Mouse (Mus musculus) MEL (cell line): ENCODE results near the gene Inhbe. TPM values are rescaled to one million over a fixed set of nuclear protein-coding genes. Genes with fewer than 3 reads are reported as not detected.

Experiments used
- DNase-seq: peaks from one replicate; pipeline ENCODE4 v3.0.0; 2011; ENCODE audit warnings: low read depth, low spot score
- H3K27ac ChIP-seq: 2 replicates; pipeline ENCODE4 v1.5.1; 2012; ENCODE audit warnings: low read depth, mild to moderate bottlenecking, control low read depth, low read length, moderate library complexity; ENCODE audit not compliant: control insufficient read depth
- H3K27me3 ChIP-seq, 2 experiments: fragments of 150-350 bp in 1 of 2; sonication (generic) in 1 of 2; 2 replicates each; pipeline ENCODE4 v1.6.1; 2012; ENCODE audit warnings: low read length in 2 of 2, mild to moderate bottlenecking in 2 of 2, improper control_type of control experiment in 1 of 2, moderate library complexity in 1 of 2; ENCODE audit not compliant: insufficient read depth in 2 of 2, control insufficient read depth in 1 of 2
- H3K36me3 ChIP-seq, 2 experiments: 2 replicates each; pipeline ENCODE4 v1.6.1; 2012 to 2014; ENCODE audit warnings: low read length in 2 of 2, improper control_type of control experiment in 1 of 2, inconsistent platforms in 1 of 2, mild to moderate bottlenecking in 1 of 2; ENCODE audit not compliant: insufficient read depth in 2 of 2, control insufficient read depth in 1 of 2
- H3K4me1 ChIP-seq, 2 experiments: fragments of 150-350 bp in 1 of 2; sonication (generic) in 1 of 2; 2 replicates each; pipeline ENCODE4 v1.6.1; 2012; ENCODE audit warnings: low read length in 2 of 2, improper control_type of control experiment in 1 of 2, mild to moderate bottlenecking in 1 of 2; ENCODE audit not compliant: insufficient read depth in 2 of 2, control insufficient read depth in 1 of 2
- H3K4me3 ChIP-seq, 2 experiments: fragments of 150-350 bp in 1 of 2; sonication (generic) in 1 of 2; 2 replicates each; pipeline ENCODE4 v1.5.1; 2012; ENCODE audit warnings: low read depth in 2 of 2, low read length in 2 of 2, mild to moderate bottlenecking in 2 of 2, moderate library complexity in 2 of 2, control low read depth in 1 of 2, improper control_type of control experiment in 1 of 2; ENCODE audit not compliant: control insufficient read depth in 1 of 2, insufficient read depth in 1 of 2
- H3K79me2 ChIP-seq: 2 replicates; pipeline ENCODE4 v1.6.1; 2012; ENCODE audit warnings: mild to moderate bottlenecking, low read length, moderate library complexity; ENCODE audit not compliant: control insufficient read depth, poor library complexity, insufficient read depth
- H3K9ac ChIP-seq: 2 replicates; pipeline ENCODE4 v1.6.1; 2012; ENCODE audit warnings: low read depth, mild to moderate bottlenecking, control low read depth, low read length, moderate library complexity; ENCODE audit not compliant: control insufficient read depth, poor library complexity, severe bottlenecking
- H3K9me3 ChIP-seq: fragments of 150-350 bp; sonication (generic); replicated peaks from 2 replicates; pipeline ENCODE4 v1.6.1; 2012; ENCODE audit warnings: mild to moderate bottlenecking, low read length, improper control_type of control experiment, moderate library complexity; ENCODE audit not compliant: insufficient read depth
- BHLHE40 ChIP-seq: IDR thresholded peaks from 2 replicates; pipeline ENCODE4 v1.6.1; 2012; ENCODE audit warnings: low read depth, mild to moderate bottlenecking, inconsistent platforms, low read length, improper control_type of control experiment, borderline replicate concordance
- CHD1 ChIP-seq: IDR thresholded peaks from 2 replicates; pipeline ENCODE4 v1.6.1; 2012; ENCODE audit warnings: low read depth, mild to moderate bottlenecking, inconsistent platforms, low read length, improper control_type of control experiment
- CHD2 ChIP-seq: IDR thresholded peaks from 2 replicates; pipeline ENCODE4 v1.6.1; 2011; ENCODE audit warnings: low read length, improper control_type of control experiment
- E2F4 ChIP-seq: IDR thresholded peaks from 2 replicates; pipeline ENCODE4 v1.6.1; 2011; ENCODE audit warnings: low read depth, low read length, improper control_type of control experiment, borderline replicate concordance
- EP300 ChIP-seq, 2 experiments: IDR thresholded peaks; 2 replicates each; pipeline ENCODE4 v1.6.1; 2011; ENCODE audit warnings: improper control_type of control experiment in 2 of 2, low read length in 2 of 2, low read depth in 1 of 2, mild to moderate bottlenecking in 1 of 2
- ETS1 ChIP-seq: IDR thresholded peaks from 2 replicates; pipeline ENCODE4 v1.6.1; 2012; ENCODE audit warnings: low read depth, mild to moderate bottlenecking, inconsistent platforms, low read length, improper control_type of control experiment, moderate library complexity
- HCFC1 ChIP-seq: IDR thresholded peaks from 2 replicates; pipeline ENCODE4 v1.6.1; 2012; ENCODE audit warnings: low read depth, mild to moderate bottlenecking, inconsistent platforms, low read length, improper control_type of control experiment, moderate library complexity
- MAX ChIP-seq: IDR thresholded peaks from 2 replicates; pipeline ENCODE4 v1.6.1; 2011; ENCODE audit warnings: low read length, improper control_type of control experiment
- MEF2A ChIP-seq: IDR thresholded peaks from 2 replicates; pipeline ENCODE4 v1.6.1; 2014; ENCODE audit warnings: low read depth, mild to moderate bottlenecking, inconsistent platforms, low read length, improper control_type of control experiment; ENCODE audit not compliant: poor library complexity, insufficient replicate concordance, severe bottlenecking; ENCODE audit errors: extremely low read depth
- MYB ChIP-seq: IDR thresholded peaks from 2 replicates; pipeline ENCODE4 v1.6.1; 2011; ENCODE audit warnings: mild to moderate bottlenecking, low read depth, low read length, improper control_type of control experiment
- NELFE ChIP-seq: IDR thresholded peaks from 2 replicates; pipeline ENCODE4 v1.6.1; 2011; ENCODE audit warnings: low read depth, low read length, improper control_type of control experiment
- SIN3A ChIP-seq: IDR thresholded peaks from 2 replicates; pipeline ENCODE4 v1.6.1; 2012; ENCODE audit warnings: low read length, improper control_type of control experiment, inconsistent platforms
- SMC3 ChIP-seq: IDR thresholded peaks from 2 replicates; pipeline ENCODE4 v1.6.1; 2011; ENCODE audit warnings: low read depth, low read length, improper control_type of control experiment
- TAL1 ChIP-seq: IDR thresholded peaks from 2 replicates; pipeline ENCODE4 v1.6.1; 2012; ENCODE audit warnings: mild to moderate bottlenecking, inconsistent platforms, low read length, moderate library complexity, mixed read lengths
- TBP ChIP-seq: IDR thresholded peaks from 2 replicates; pipeline ENCODE4 v1.8.0; 2011; ENCODE audit warnings: low read depth, low read length, improper control_type of control experiment
- UBTF ChIP-seq: IDR thresholded peaks from 2 replicates; pipeline ENCODE4 v1.6.1; 2012; ENCODE audit warnings: low read depth, mild to moderate bottlenecking, inconsistent platforms, low read length, improper control_type of control experiment, moderate library complexity, borderline replicate concordance; ENCODE audit not compliant: insufficient read depth
- USF1 ChIP-seq: IDR thresholded peaks from 2 replicates; pipeline ENCODE4 v1.6.1; 2014; ENCODE audit warnings: low read depth, mild to moderate bottlenecking, inconsistent platforms, low read length, improper control_type of control experiment, moderate library complexity
- USF2 ChIP-seq, 2 experiments: IDR thresholded peaks; 2 replicates each; pipeline ENCODE4 v1.6.1; 2011 to 2012; ENCODE audit warnings: improper control_type of control experiment in 2 of 2, low read length in 2 of 2, borderline replicate concordance in 1 of 2, inconsistent platforms in 1 of 2, low read depth in 1 of 2, mild to moderate bottlenecking in 1 of 2; ENCODE audit not compliant: insufficient read depth in 1 of 2
- ZKSCAN1 ChIP-seq: IDR thresholded peaks from 2 replicates; pipeline ENCODE4 v1.6.1; 2012; ENCODE audit warnings: low read depth, mild to moderate bottlenecking, inconsistent platforms, low read length, improper control_type of control experiment, moderate library complexity
- polyA plus RNA-seq, 2 experiments: library from polyadenylated mRNA; stranded (reverse) in 1 of 2; unstranded in 1 of 2; fragments of >175 nt in 1 of 2; fragments of >200 nt in 1 of 2; gene quantifications; 2 replicates each; pipeline versions ENCODE4 v1.2.1 to v1.2.4; 2012; ENCODE audit warnings: low replicate concordance in 2 of 2, low read depth in 1 of 2; ENCODE audit not compliant: insufficient read length in 2 of 2, insufficient read depth in 1 of 2, missing spikeins in 1 of 2
- total RNA-seq: library from RNA; depleted of rRNA; stranded (reverse); fragments of 300-350 nt; gene quantifications from 2 replicates; pipeline ENCODE4 v1.2.3, GENCODE M21; 2012

The Inhbe gene
- total and polyA plus RNA-seq, 3 experiments: 0.03 TPM; not detected in 2

DNA sequence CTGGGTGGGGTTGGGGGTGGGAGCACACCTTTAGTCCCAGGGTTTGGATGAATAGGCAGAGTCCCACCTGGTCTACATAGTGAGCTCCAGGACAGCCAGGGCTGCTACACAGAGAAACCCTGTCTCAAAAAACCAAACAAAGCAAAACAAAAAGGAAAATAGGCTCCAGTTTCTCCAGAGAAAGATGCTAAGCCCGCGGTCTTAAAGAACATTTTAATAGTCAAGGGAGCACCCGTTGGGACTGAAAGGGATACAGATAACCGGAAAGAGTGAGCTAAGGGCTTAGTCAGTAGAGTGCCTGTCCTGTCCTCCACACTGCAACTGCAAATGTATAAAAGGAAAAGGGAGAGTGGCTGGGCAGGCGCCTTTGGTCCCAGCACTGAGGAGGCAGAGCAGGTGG, 12.9 kb upstream of the Inhbe start:
- Histone ChIP-seq H3K4me3 (no peak overlapping the region), H3K4me1 (no peaks in the 10 kb centered on the region), H3K9me3 (no peaks in the 10 kb centered on the region), H3K9ac (no peak overlapping the region), H3K27ac (no peak overlapping the region), H3K36me3 (no peaks in the 10 kb centered on the region; a peak in 1 of 4 replicates), H3K27me3 (no peaks in the 10 kb centered on the region), H3K79me2 (no peaks in the 10 kb centered on the region)
- TF ChIP-seq MEF2A: no peak
- no peak for TF ChIP-seq USF1
- TF ChIP-seq TBP: no peak
- no peak for TF ChIP-seq NELFE
- TF ChIP-seq HCFC1: no peak
- TF ChIP-seq CHD1: no peak
- no peak for TF ChIP-seq CHD2
- no peak for TF ChIP-seq E2F4
- no peak for TF ChIP-seq TAL1
- TF ChIP-seq SIN3A: no peak
- TF ChIP-seq ETS1: no peak
- TF ChIP-seq USF2 (IDR thresholded peaks at IDR 0.05; ENCODE audit: borderline replicate concordance in 1 of 2, insufficient read depth in 1 of 2, low read depth in 1 of 2, low read length in 2 of 2): no peak
- TF ChIP-seq ZKSCAN1: no peak
- no peak for TF ChIP-seq MYB
- TF ChIP-seq SMC3: no peak
- DNase-seq: no peak

DNA sequence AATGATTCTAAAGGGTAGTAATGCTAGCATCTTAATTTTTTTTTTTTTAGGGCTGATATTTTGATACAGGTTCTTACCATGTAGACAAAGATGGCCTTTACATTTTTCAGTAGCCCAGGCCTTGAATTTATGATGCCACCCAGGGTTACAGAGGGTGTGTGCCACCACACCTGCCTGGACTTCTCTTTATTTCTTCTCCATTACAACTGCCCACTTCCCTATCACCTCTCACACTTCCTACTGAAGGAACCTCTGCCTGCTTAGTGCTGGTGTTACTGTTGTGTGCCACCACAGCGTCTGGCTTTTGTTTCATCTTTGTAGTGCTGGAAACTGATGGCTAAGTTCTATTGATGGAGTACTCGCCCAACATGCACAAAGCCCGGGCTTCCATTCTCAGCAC, 6.5 kb upstream of the Inhbe start:
- H3K36me3 ChIP-seq: no peaks in the 10 kb centered on the region; a peak in 1 of 4 replicates

More for the DNA sequence above, 6.5 kb upstream of the Inhbe start:
- Histone ChIP-seq H3K27me3 (no peaks in the 10 kb centered on the region), H3K4me3 (no peak overlapping the region), H3K79me2 (no peaks in the 10 kb centered on the region), H3K4me1 (0 out of 4 replicates have a peak, but pooled peaks cover 0 to 3% of the 10 kb centered on the region in 2 experiments), H3K9me3 (no peaks in the 10 kb centered on the region), H3K27ac (no peak overlapping the region), H3K9ac (no peak overlapping the region)
- DNase-seq: no peak
- TF ChIP-seq MAX (no peak), TAL1 (no peak), MYB (no peak), BHLHE40 (no peak), EP300 (IDR thresholded peaks at IDR 0.05; ENCODE audit: low read depth in 1 of 2, low read length in 2 of 2) (peak in 1 of 2 experiments; percentile 15; a peak in 1 of 4 replicates), UBTF (no peak), ETS1 (no peak), MEF2A (no peak)
